Mouse (Mus musculus): Measurements from ENCODE around the gene Atmin.
A peak's percentile ranks its signal among the peaks of the same experiment; 100 is the strongest.

Atmin gene

GRCm38 (mm10) chr8:116943161-116943554 lies at the start of gene Atmin:
TSS of gene Atmin (plus strand) at chr8:116943393.
- peak; percentile 89 for DNase-seq (ENCODE audit: low read depth, low spot score)

GRCm38 (mm10) chr8:116893938-116894337 lies 49.3 kb upstream of the Atmin start:
- no peak for DNase-seq (ENCODE audit: low read depth, low spot score)

GRCm38 (mm10) chr8:116895521-116895920 lies 47.7 kb upstream of the Atmin start:
- DNase-seq (ENCODE audit: low read depth, low spot score) = no peak

- DNase-seq (ENCODE audit: low read depth, low spot score) = no peak
Measured at GRCm38 (mm10) chr8:116904736-116905135, 38.5 kb upstream of the Atmin start.

- DNase-seq (ENCODE audit: low read depth, low spot score) = peak; percentile 20
Measured at GRCm38 (mm10) chr8:116905252-116905651, 37.9 kb upstream of the Atmin start.

- DNase-seq (ENCODE audit: low read depth, low spot score) = no peak
Measured at GRCm38 (mm10) chr8:116905836-116906235, 37.4 kb upstream of the Atmin start.

GRCm38 (mm10) chr8:116921005-116921336 lies 22.2 kb upstream of the Atmin start:
- DNase-seq (ENCODE audit: low read depth, low spot score) = no peak

GRCm38 (mm10) chr8:116921337-116922059 lies 21.7 kb upstream of the Atmin start, which contains the start of the genes Cmc2 and Cenpn:
TSS of gene Cmc2 (minus strand) at chr8:116921455.
TSS of gene Cenpn (plus strand) at chr8:116921730.
- peak; percentile 98 for DNase-seq (ENCODE audit: low read depth, low spot score)

- DNase-seq (ENCODE audit: low read depth, low spot score) = no peak
Measured at GRCm38 (mm10) chr8:116922060-116922757, 21.0 kb upstream of the Atmin start.

- peak; percentile 64 for DNase-seq (ENCODE audit: low read depth, low spot score)
Measured at GRCm38 (mm10) chr8:116923526-116923925, 19.7 kb upstream of the Atmin start.

- peak; percentile 67 for DNase-seq (ENCODE audit: low read depth, low spot score)
Measured at GRCm38 (mm10) chr8:116927880-116928279, 15.3 kb upstream of the Atmin start.

GRCm38 (mm10) chr8:116928588-116928987 lies 14.6 kb upstream of the Atmin start:
- DNase-seq (ENCODE audit: low read depth, low spot score) = no peak

- no peak for DNase-seq (ENCODE audit: low read depth, low spot score)
Measured at GRCm38 (mm10) chr8:116934976-116935375, 8.2 kb upstream of the Atmin start.

- DNase-seq (ENCODE audit: low read depth, low spot score) = no peak
Measured at GRCm38 (mm10) chr8:116935506-116935905, 7.7 kb upstream of the Atmin start.

- DNase-seq (ENCODE audit: low read depth, low spot score) = peak; percentile 27
Measured at GRCm38 (mm10) chr8:116942284-116943058, 722 bp upstream of the Atmin start.

GRCm38 (mm10) chr8:116943555-116944384 lies 577 bp downstream of the Atmin start:
- peak; percentile 54 for DNase-seq (ENCODE audit: low read depth, low spot score)

GRCm38 (mm10) chr8:116944385-116944696 lies 1.1 kb downstream of the Atmin start:
- no peak for DNase-seq (ENCODE audit: low read depth, low spot score)

GRCm38 (mm10) chr8:116945169-116945910 lies 2.1 kb downstream of the Atmin start:
- DNase-seq (ENCODE audit: low read depth, low spot score) = peak; percentile 28

- peak; percentile 71 for DNase-seq (ENCODE audit: low read depth, low spot score)
Measured at GRCm38 (mm10) chr8:116946268-116946838, 3.2 kb downstream of the Atmin start.

- no peak for DNase-seq (ENCODE audit: low read depth, low spot score)
Measured at GRCm38 (mm10) chr8:116946851-116947250, 3.7 kb downstream of the Atmin start.

All from CD4-positive, CD25-positive, alpha-beta regulatory T cell, adult 2 months (primary cell).